Mouse (Mus musculus) c-Kit-positive CD71-negative TER-119-negative erythroid progenitor cells, embryonic 14.5 days (primary cell): ENCODE data around the gene Depdc1b.

ENCODE experiments used
- DNase-seq: peaks from one replicate; pipeline ENCODE4 v3.0.0-alpha.2; 2013; ENCODE audit warnings: low read depth

Depdc1b gene

GRCm38 (mm10) chr13:108439012-108439411 lies 122.9 kb downstream of the Depdc1b start:
- no peak for DNase-seq

- DNase-seq = no peak
Measured at GRCm38 (mm10) chr13:108448348-108448931, 132.3 kb downstream of the Depdc1b start.

DNA sequence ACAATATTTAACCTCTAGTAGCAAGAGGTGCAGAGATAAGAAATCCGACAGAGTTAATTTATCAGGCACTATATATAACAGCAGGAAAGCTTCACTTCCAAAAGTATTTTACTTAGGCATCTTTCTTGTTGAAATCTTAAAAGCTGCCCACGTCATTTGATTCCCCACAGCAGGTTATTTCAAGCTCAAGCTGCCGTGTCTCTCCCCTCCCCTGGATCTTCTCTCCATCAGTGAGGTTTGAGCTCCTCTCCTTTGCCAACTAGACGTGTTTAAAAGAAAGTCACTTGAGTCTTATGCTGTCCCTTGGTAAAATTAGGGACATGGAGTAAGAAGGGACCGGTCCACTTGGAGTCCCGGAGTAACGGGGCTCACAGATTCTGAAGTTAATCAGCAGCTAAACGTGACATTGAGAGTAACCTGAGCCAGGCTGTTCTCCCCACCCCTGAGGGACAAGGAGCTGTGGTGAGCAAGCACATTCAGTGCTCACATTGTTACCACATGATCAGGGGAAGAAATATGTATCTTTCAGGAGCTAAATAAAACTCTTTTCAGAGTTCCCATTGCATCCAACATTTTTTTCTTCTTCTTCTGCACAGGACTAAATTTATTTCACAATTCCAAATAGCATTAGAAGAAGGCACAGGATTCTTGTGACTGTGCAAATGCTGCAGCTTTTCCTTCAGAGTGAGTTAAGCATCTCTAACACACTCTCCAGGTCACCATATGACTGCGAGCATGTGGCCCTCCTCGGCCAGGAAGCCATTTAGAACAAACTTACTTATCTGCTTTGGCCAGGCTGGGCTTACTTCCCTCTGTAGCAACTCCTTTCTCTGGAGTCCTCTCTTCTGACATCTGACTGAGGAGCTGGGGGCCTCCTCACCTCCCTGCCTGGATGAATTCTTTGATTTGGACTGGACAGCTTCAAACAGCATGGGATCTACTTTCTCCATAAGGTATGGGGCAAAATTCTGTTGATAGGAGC lies 133.3 kb downstream of the Depdc1b start, which contains the start of gene Pde4d:
TSS of gene Pde4d (plus strand) at position 833 of the 982 bp plus-strand sequence.
- no peak for DNase-seq

- no peak for DNase-seq
Measured at GRCm38 (mm10) chr13:108451122-108451521, 135.0 kb downstream of the Depdc1b start.

DNA sequence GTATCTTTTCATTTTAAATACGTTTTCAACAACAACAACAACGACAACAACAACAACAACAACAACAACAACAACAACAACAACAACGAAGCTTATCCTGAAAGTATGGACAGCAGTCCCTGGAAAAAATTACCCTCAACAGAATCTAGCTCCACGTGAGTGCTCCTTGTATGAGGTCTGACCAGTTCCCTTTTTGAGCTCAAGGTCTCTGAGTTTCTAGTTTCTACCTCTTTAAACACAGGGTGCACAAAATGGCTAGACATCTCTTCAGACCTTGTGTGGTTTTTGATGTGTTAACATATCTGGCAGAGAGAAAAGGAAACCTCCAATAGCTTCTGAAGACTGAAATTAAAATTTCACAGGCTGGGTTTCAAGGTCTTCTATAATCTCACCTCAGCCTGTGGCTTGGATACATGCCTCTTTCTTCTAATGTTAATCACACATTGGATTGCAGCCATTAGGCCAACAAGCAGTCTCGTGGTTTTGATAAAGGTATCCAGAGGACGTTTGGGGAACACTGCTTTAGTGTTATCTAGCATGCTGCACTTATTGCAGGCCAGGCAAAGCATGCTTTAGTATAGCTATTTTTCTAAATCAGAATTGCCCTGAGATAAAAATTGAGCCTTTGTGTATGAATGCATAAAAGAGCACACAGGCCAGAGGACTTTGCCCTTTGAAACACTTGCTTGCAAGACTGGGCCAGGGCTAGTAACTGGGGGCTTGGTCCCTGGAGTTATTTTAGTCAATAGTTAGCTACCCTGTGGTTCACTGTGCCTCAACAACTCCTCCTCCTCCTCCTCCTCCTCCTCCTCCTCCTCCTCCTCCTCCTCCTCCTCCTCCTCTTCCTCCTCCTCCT lies 137.2 kb downstream of the Depdc1b start:
- DNase-seq = no peak
